Mouse (Mus musculus) intestine, embryonic 15.5 days (tissue): ENCODE data around the gene Lmtk2. TPM values are rescaled to one million over a fixed set of nuclear protein-coding genes. Genes with fewer than 3 reads are reported as not detected.

Source experiments
- ATAC-seq: fragments of 200-750 bp; cut with Nextera tagmentation; 2 replicates; pipeline ENCODE4 v1.8.0; 2017; ENCODE audit warnings: moderate TSS enrichment, moderate library complexity
- H3K27ac ChIP-seq: fragments of 300-500 bp; sonication (generic); 2 replicates; pipeline ENCODE4 v1.5.1; 2015; ENCODE audit warnings: mild to moderate bottlenecking, inconsistent platforms
- H3K27me3 ChIP-seq: fragments of 300-500 bp; sonication (generic); replicated peaks from 2 replicates; pipeline ENCODE4 v1.6.1; 2015; ENCODE audit warnings: inconsistent platforms
- H3K36me3 ChIP-seq: fragments of 300-500 bp; sonication (generic); 2 replicates; pipeline ENCODE4 v1.6.1; 2015; ENCODE audit warnings: inconsistent platforms
- H3K4me1 ChIP-seq: fragments of 300-500 bp; sonication (generic); replicated peaks from 2 replicates; pipeline ENCODE4 v1.6.1; 2015; ENCODE audit warnings: inconsistent platforms
- H3K4me2 ChIP-seq: fragments of 300-500 bp; sonication (generic); replicated peaks from 2 replicates; pipeline ENCODE4 v1.6.1; 2015; ENCODE audit warnings: mild to moderate bottlenecking, inconsistent platforms
- H3K4me3 ChIP-seq: fragments of 300-500 bp; sonication (generic); replicated peaks from 2 replicates; pipeline ENCODE4 v1.5.1; 2015; ENCODE audit warnings: inconsistent platforms
- H3K9ac ChIP-seq: fragments of 300-500 bp; sonication (generic); 2 replicates; pipeline ENCODE4 v1.6.1; 2015; ENCODE audit warnings: inconsistent platforms
- H3K9me3 ChIP-seq: fragments of 300-500 bp; sonication (generic); 2 replicates; pipeline ENCODE4 v1.6.1; 2016; ENCODE audit warnings: inconsistent platforms
- WGBS: fragments of 180-500 bp; shearing (Covaris S2); methylation state at CpG from one replicate; pipeline ENCODE4 v1.1.7; 2015; 5-methylcytosine and 5-hydroxymethylcytosine counted together
- polyA plus RNA-seq: library from polyadenylated mRNA; unstranded; fragments of >200 nt; fragmentation: Nextera tagmentation; extraction: Ambion mirVana; gene quantifications from 2 replicates; pipeline ENCODE4 v1.2.1, GENCODE M21; 2015

The Lmtk2 gene
- polyA plus RNA-seq: 5.6 and 6.7 TPM in 2 replicates

DNA sequence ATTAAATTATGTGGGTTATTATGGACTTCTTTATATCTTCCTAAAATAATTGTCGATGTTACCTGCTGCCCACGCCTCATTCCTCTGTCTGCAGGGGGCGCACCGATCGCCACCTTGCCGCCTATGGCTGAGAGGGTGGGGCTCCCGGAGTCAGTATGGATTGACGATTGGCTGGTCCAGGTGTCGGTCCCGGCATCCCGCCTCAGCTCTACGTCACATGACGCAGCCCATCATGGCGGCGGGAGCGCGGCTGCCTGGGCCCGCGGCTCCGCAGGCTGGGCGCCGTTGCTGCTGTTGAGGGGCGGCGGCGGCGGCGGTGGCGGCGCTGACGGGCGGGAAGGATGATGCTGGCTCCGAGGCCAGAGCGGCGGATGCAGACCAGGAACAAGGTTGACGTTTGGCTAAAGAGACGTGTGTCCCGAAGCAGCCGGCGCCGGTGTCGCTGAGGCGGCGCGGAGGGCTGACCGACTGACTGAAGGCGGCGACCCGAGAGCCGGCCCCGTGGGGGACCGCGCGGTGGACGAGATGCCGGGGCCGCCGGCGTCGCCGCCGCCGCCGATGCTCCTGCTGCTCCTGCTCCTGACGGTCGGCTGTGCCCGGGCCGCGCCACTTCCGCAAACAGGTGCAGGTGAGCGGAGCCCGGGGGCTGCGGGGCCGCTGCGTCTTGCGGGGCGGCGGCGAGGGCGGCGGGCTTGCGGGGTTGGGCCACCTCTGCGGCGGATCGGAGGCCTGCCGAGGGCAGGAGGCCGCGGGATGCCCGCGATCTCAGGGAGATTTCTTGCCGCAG, at the start of gene Lmtk2:
Gene Lmtk2 (plus strand): TSS at position 288 of the 787 bp plus-strand sequence.
- ATAC-seq: peak; percentile 98
- Histone ChIP-seq H3K9me3 (no peaks in the 10 kb centered on the region), H3K4me1 (0 out of 2 replicates have a peak, but pooled peaks cover 8% of the 10 kb centered on the region), H3K4me3 (peak within 1 kb of the TSS; percentile 99), H3K4me2 (peak within 1 kb of the TSS; percentile 80), H3K36me3 (no peaks in the 10 kb centered on the region), H3K27ac (peak within 1 kb of the TSS; percentile 81), H3K9ac (peak within 1 kb of the TSS; percentile 88), H3K27me3 (no peaks in the 10 kb centered on the region)
- under 1% methylated on average over 73 of the region's 90 CpGs for WGBS

GRCm38 (mm10) chr5:144051268-144051667, 49.0 kb upstream of the Lmtk2 start:
- Histone ChIP-seq H3K4me1 (0 out of 2 replicates have a peak, but pooled peaks cover 2% of the 10 kb centered on the region), H3K27ac (no peak overlapping the region), H3K9ac (no peak overlapping the region), H3K4me2 (no peak overlapping the region), H3K4me3 (no peak overlapping the region), H3K36me3 (no peaks in the 10 kb centered on the region), H3K27me3 (no peaks in the 10 kb centered on the region), H3K9me3 (no peaks in the 10 kb centered on the region)
- ATAC-seq: no peak

DNA sequence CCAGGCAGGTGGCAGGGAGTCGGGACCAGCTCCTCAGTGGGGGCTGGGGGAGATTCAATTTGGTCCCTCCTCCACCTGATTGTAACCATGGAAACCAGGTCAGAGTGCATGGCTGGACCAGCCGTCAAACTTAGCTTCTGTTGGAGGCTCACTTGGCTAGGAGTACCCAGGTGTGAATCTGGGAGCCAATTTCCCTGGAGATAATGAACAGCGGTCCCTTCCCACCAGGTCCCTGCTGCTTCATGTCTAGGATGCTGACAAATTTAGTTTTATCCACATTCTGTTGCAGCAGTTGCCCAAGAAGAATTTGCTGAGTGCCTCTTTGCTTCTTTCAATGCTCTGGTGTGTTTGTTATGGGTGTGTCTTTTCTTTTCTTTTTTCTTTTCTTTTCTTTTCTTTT, 46.8 kb upstream of the Lmtk2 start:
- Histone ChIP-seq H3K36me3 (no peaks in the 10 kb centered on the region), H3K9me3 (no peaks in the 10 kb centered on the region), H3K27ac (no peak overlapping the region), H3K4me2 (no peak overlapping the region), H3K9ac (no peak overlapping the region), H3K27me3 (no peaks in the 10 kb centered on the region), H3K4me3 (no peak overlapping the region), H3K4me1 (no peaks in the 10 kb centered on the region)
- 34% methylated on average over 3 of the region's 3 CpGs for WGBS
- ATAC-seq: no peak

- no peak overlapping the region for H3K9ac ChIP-seq
- H3K27ac ChIP-seq: no peak overlapping the region
- H3K4me2 ChIP-seq: no peak overlapping the region
- peak; percentile 49; the same call in 1 of the 2 replicates for ATAC-seq
- H3K36me3 ChIP-seq: no peaks in the 10 kb centered on the region
- H3K4me1 ChIP-seq: no peaks in the 10 kb centered on the region
- WGBS: 79% methylated on average over 6 of the region's 6 CpGs
- H3K27me3 ChIP-seq: no peaks in the 10 kb centered on the region
- no peak overlapping the region for H3K4me3 ChIP-seq
- H3K9me3 ChIP-seq: no peaks in the 10 kb centered on the region
Measured at GRCm38 (mm10) chr5:144054340-144054739, 45.9 kb upstream of the Lmtk2 start.

- Histone ChIP-seq H3K4me3 (no peak overlapping the region), H3K4me2 (no peak overlapping the region), H3K27ac (no peak overlapping the region), H3K9ac (no peak overlapping the region), H3K9me3 (no peaks in the 10 kb centered on the region), H3K36me3 (no peaks in the 10 kb centered on the region), H3K27me3 (no peaks in the 10 kb centered on the region; the same call in 1 of the 2 replicates), H3K4me1 (no peaks in the 10 kb centered on the region)
- WGBS: 73% methylated on average over 5 of the region's 5 CpGs
- no peak for ATAC-seq
Measured at GRCm38 (mm10) chr5:144064093-144064492, 36.1 kb upstream of the Lmtk2 start.

DNA sequence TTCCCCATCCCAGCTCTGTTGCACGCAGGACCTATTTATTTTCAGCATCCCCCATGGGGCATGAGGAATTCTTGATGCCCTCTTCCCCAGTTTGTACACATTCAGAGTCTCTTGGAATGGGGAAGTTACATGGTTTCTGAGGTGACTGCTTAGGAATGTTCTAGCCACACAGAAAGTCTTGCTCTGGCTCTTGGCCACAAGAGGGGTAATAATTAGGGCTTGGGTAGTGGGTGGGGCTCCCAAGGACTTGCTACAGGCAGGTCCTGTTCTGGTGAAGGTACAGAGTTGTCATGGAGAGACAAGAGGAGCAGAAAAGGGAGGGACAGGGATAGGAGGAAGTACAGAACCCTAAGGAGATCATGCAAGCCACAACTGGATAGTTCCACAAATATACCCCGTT, 34.2 kb upstream of the Lmtk2 start:
- ATAC-seq: no peak
- H3K27me3 ChIP-seq: no peaks in the 10 kb centered on the region; the same call in 1 of the 2 replicates
- no peak overlapping the region for H3K9ac ChIP-seq
- H3K4me2 ChIP-seq: no peak overlapping the region
- H3K9me3 ChIP-seq: no peaks in the 10 kb centered on the region
- no peaks in the 10 kb centered on the region for H3K4me1 ChIP-seq
- 82% methylated on average over 2 of the region's 2 CpGs for WGBS
- no peak overlapping the region for H3K4me3 ChIP-seq
- H3K27ac ChIP-seq: no peak overlapping the region
- H3K36me3 ChIP-seq: no peaks in the 10 kb centered on the region

DNA sequence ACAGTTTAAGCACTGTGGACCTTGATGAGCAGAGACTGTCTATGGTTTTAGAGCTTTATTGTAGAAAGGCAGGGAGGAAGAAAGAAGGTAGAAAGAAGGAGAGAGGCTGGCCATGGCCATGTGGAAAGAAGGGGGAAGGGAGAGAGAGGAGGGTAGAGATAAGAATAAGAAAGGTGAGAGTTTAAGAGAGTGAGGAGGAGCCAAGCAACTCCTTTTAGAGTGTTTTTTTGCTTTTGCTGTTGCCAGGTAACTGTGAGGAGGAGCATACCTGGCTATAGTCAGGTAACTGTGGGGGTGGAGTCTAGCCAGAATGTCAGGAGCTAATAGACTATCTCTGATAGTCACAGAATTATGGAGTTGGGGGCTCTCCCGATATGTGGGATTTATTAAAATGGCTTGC, 30.2 kb upstream of the Lmtk2 start:
- H3K36me3 ChIP-seq: no peaks in the 10 kb centered on the region
- H3K27me3 ChIP-seq: no peaks in the 10 kb centered on the region; the same call in 1 of the 2 replicates
- ATAC-seq: no peak
- H3K27ac ChIP-seq: no peak overlapping the region
- no peak overlapping the region for H3K4me2 ChIP-seq
- WGBS: 89% methylated on average over 1 of the region's 1 CpGs
- H3K4me1 ChIP-seq: no peaks in the 10 kb centered on the region
- H3K4me3 ChIP-seq: no peak overlapping the region
- H3K9ac ChIP-seq: no peak overlapping the region
- H3K9me3 ChIP-seq: no peaks in the 10 kb centered on the region

GRCm38 (mm10) chr5:144071249-144071648, 29.0 kb upstream of the Lmtk2 start:
- no peak overlapping the region for H3K4me3 ChIP-seq
- no peak overlapping the region for H3K27ac ChIP-seq
- 24% methylated on average over 1 of the region's 1 CpGs for WGBS
- no peaks in the 10 kb centered on the region for H3K9me3 ChIP-seq
- no peaks in the 10 kb centered on the region for H3K4me1 ChIP-seq
- no peak for ATAC-seq
- no peak overlapping the region for H3K9ac ChIP-seq
- no peaks in the 10 kb centered on the region; the same call in 1 of the 2 replicates for H3K27me3 ChIP-seq
- no peaks in the 10 kb centered on the region for H3K36me3 ChIP-seq
- H3K4me2 ChIP-seq: no peak overlapping the region

- Histone ChIP-seq H3K27me3 (no peaks in the 10 kb centered on the region), H3K4me2 (no peak overlapping the region), H3K9ac (no peak overlapping the region), H3K4me1 (no peaks in the 10 kb centered on the region), H3K27ac (no peak overlapping the region), H3K9me3 (no peaks in the 10 kb centered on the region), H3K4me3 (no peak overlapping the region), H3K36me3 (no peaks in the 10 kb centered on the region)
- no peak for ATAC-seq
- WGBS: 58% methylated on average over 1 of the region's 1 CpGs
Measured at GRCm38 (mm10) chr5:144077541-144077940, 22.7 kb upstream of the Lmtk2 start.

DNA sequence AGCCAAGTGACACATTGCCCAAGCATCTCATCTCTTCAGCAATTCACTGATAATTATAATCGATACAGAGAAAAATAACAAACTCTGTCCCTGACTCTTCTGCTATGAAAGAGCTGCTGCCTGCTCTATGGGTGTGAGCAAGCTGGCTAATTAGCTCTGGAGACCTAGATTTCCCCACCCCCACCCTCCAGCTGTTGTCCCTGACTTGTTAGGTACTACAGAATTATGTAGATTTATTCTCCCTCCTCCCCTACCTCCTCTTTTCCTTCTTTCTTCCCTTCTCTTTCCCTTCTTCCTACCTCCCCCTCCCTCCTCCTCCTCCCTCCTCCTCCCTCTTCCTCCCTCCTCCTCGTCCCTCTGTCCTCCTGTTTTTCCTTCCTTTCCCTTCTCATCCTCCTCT, 19.4 kb upstream of the Lmtk2 start:
- Histone ChIP-seq H3K4me1 (no peaks in the 10 kb centered on the region), H3K9ac (no peak overlapping the region), H3K36me3 (no peaks in the 10 kb centered on the region), H3K9me3 (no peaks in the 10 kb centered on the region), H3K27me3 (no peaks in the 10 kb centered on the region), H3K4me3 (no peak overlapping the region), H3K4me2 (no peak overlapping the region), H3K27ac (no peak overlapping the region)
- ATAC-seq: no peak
- WGBS: 61% methylated on average over 2 of the region's 2 CpGs

GRCm38 (mm10) chr5:144082006-144082405, 18.2 kb upstream of the Lmtk2 start:
- Histone ChIP-seq H3K4me3 (no peak overlapping the region), H3K9me3 (no peaks in the 10 kb centered on the region)
- WGBS: 88% methylated on average over 5 of the region's 5 CpGs

GRCm38 (mm10) chr5:144083521-144083920, 16.7 kb upstream of the Lmtk2 start:
- no peak overlapping the region for H3K4me2 ChIP-seq
- no peak overlapping the region for H3K4me3 ChIP-seq
- H3K36me3 ChIP-seq: no peaks in the 10 kb centered on the region
- H3K4me1 ChIP-seq: no peaks in the 10 kb centered on the region
- H3K27me3 ChIP-seq: no peaks in the 10 kb centered on the region
- 88% methylated on average over 2 of the region's 2 CpGs for WGBS
- H3K9ac ChIP-seq: no peak overlapping the region
- H3K27ac ChIP-seq: no peak overlapping the region
- no peaks in the 10 kb centered on the region for H3K9me3 ChIP-seq
- ATAC-seq: no peak

More at GRCm38 (mm10) chr5:144082006-144082405, 18.2 kb upstream of the Lmtk2 start:
- Histone ChIP-seq H3K27ac (no peak overlapping the region), H3K4me2 (no peak overlapping the region), H3K27me3 (no peaks in the 10 kb centered on the region), H3K4me1 (no peaks in the 10 kb centered on the region), H3K36me3 (no peaks in the 10 kb centered on the region), H3K9ac (no peak overlapping the region)
- no peak for ATAC-seq

GRCm38 (mm10) chr5:144084271-144084670, 16.0 kb upstream of the Lmtk2 start:
- Histone ChIP-seq H3K27ac (no peak overlapping the region), H3K4me2 (no peak overlapping the region), H3K4me3 (no peak overlapping the region), H3K9ac (no peak overlapping the region), H3K9me3 (no peaks in the 10 kb centered on the region), H3K27me3 (no peaks in the 10 kb centered on the region), H3K36me3 (no peaks in the 10 kb centered on the region), H3K4me1 (no peaks in the 10 kb centered on the region)
- ATAC-seq: no peak
- WGBS: 69% methylated on average over 4 of the region's 4 CpGs
